Mouse (Mus musculus): Measurements from ENCODE around the gene Hcar2.

Gene Hcar2

DNA sequence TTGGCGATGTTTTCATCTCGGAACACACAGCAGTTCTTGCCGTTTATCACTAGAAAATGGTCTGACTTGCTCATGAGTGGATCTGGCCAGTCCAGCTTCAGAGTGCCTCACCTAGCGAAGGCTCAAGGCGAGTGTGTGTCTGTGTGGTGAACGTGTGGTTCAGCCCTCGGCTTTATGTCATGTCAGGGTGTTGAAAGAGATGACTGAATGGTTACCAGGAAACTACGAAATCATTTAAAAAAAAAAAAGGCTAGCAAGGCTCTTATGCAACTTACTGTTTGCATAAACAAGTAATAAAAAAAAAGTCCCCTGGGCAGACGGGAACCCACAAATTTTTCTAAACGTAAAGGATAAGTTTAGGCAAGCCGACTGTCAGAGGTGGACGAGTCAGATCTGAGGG lies at the start of gene Hcar2:
Gene Hcar2 (minus strand): TSS at position 135 of the 400 bp plus-strand sequence.
- no peak for DNase-seq (ENCODE audit: low read depth)

DNA sequence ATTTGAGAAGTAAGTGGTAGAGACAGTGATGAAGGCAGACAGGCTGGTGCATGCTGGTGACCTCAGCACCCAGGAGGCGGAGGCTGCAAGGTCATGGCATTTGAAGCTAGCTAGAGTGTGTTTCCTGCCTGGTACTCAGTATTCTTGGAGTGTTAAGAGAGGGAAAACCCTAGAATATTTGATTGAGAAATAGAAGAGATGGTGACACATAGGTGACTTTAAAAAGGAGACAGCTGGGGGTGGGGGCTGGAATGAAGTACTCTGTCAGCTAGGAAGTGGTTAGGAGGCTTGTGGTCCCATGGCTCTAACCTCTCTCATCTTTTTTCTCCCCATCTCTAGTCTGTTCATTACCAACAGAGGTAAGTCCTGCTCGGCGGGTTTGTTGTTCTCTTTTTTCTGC lies 49.6 kb upstream of the Hcar2 start:
- no peak for DNase-seq (ENCODE audit: low read depth)

GRCm38 (mm10) chr5:123907631-123907977 lies 42.3 kb upstream of the Hcar2 start:
- DNase-seq (ENCODE audit: low read depth): no peak

DNA sequence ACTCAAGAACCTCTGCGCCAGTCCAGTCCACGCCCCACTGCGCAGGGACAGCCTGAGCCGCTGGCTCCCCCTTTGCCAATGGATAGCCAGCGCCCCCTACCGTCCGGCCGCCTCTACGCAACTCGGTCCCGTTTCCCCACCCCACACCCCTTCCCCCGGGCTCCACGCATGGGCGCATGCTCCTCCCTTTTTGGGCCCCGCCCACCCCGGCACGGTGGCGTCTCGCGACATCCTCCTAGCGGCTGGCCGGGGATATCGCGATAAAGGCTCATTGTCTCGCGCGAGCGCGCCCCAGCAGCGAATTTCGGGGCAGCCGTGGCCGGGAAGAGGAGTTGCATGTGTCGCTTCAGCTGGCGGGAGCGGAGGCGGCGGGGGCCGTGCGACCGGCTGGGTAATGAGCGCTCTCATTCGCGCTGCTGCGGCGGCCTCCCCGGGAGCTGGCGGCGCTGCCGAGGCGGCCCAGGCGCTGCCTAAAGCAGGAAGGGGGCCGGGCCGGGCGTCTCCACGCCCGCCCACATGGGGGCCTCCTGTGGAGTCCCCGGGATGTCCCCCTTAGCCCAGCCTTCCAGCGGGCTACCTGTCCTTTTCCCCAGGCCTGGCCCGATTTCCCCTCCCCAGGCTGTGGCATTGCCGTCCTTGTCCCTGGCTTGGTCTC lies 41.8 kb upstream of the Hcar2 start, which contains the start of gene Denr:
Gene Denr (plus strand): TSS at position 200 of the 655 bp plus-strand sequence.
- DNase-seq (ENCODE audit: low read depth): peak; percentile 98

DNA sequence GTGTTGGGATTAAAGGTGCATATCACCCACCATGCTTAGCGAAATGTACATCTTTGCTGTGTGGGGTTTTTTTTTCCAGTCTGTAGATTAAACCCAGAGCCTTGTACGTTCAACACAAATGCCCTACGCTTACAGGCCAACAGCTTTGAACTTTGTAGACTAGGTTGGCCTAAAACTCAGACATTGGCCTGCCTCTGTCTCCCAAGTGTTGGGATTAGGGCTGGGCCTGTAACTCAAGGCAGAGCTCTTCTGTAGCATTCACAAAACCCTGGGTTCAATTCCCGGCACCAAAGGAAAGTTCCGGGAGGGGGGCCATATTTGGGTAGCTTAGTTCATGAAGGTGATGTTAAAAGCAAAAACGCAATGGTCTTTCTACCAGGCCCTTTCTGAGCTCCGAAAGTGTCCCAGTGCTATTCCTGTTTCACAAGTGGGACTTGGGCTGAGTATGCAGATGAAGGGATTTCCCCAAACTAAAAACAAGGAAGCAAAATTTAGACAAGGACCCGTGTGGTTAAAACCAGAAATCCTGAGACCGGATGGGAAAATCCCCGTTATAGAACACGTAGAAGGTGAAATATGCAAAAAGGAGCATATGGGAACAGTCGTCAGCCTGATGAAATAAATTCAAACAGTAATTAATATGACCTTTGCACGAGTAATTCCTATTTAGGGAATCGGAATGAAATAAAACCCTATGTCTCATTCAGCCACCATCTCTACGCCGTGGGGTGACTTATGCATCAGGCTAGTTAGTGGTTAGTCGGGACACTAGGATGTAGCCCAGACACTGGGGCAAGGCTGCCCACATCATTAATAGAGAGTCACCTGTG lies 41.1 kb upstream of the Hcar2 start:
- DNase-seq (ENCODE audit: low read depth): no peak

DNA sequence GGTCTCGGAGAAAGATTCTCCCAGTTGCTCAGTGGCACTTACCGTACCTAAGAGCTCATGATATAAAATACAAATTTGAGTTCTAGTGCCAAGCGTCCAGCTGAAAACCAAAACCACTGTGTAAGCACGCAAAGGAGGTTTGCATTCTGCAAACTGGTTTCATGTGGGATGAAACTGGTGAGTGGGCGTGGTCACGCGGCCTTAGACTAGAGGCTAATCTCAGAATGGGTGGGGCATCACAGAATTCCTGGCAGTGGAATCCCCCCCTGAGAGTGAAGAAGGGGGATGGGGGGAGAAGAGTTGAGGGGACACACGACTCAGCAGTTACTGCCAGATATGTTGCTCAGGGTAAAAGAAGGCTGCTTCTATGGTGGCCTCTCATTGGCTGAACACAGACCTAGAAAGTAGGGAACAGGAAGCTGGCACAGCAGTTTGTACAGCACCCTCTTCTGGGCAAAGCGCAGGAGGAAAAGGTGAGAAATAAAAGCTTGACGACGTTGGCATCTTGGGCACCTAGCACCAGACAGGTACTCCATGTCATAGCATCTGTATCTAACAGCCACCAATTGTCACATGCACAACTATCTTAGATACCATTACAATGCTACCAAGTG lies 38.9 kb upstream of the Hcar2 start:
- DNase-seq (ENCODE audit: low read depth): no peak

- no peak for DNase-seq (ENCODE audit: low read depth)
Measured at GRCm38 (mm10) chr5:123897352-123897751, 32.1 kb upstream of the Hcar2 start.

DNA sequence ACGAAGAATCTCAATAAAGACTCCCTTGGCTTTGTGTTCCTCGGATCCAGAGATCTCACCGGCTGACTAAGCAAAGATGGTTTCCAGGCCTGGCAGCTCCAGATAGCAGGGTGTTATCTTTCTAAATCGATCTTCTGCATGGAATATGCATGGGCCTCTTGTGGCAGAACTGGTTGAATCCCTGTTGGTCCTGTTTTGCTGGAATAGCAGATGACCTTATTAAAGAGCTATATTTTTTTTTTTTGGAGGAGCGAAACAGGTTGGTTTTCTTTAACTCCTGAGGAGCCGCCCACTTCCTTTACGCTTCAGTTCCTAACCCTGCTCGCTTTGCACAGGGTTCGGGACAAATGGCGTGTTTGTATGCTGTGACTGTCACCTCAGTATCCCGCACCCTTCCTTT lies 31.1 kb upstream of the Hcar2 start:
- no peak for DNase-seq (ENCODE audit: low read depth)

- no peak for DNase-seq (ENCODE audit: low read depth)
Measured at GRCm38 (mm10) chr5:123893520-123893919, 28.2 kb upstream of the Hcar2 start.

DNA sequence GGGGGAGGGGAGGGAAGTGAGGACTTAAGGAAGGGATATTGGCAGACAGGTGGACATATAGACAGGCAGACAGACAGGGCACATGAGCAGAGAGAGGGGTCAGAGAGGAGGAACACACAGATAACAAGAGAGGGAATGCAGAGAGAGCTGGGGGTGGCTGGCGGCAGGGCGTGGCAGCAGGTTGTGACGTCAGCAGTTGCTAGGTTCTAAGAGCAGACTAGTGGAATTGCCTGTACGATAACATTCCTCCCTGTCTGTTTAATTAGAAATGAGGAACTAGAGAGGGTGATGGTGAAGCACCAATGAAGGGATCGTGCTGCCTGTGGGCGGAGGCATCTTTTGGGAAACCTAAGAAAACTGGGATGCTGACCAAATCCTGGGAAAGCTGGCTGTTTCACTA lies 26.4 kb upstream of the Hcar2 start:
- DNase-seq (ENCODE audit: low read depth): peak; percentile 55

GRCm38 (mm10) chr5:123890987-123891386 lies 25.7 kb upstream of the Hcar2 start:
- DNase-seq (ENCODE audit: low read depth): no peak

GRCm38 (mm10) chr5:123890312-123890711 lies 25.0 kb upstream of the Hcar2 start:
- DNase-seq (ENCODE audit: low read depth): no peak

GRCm38 (mm10) chr5:123886365-123886764 lies 21.1 kb upstream of the Hcar2 start:
- no peak for DNase-seq (ENCODE audit: low read depth)

DNA sequence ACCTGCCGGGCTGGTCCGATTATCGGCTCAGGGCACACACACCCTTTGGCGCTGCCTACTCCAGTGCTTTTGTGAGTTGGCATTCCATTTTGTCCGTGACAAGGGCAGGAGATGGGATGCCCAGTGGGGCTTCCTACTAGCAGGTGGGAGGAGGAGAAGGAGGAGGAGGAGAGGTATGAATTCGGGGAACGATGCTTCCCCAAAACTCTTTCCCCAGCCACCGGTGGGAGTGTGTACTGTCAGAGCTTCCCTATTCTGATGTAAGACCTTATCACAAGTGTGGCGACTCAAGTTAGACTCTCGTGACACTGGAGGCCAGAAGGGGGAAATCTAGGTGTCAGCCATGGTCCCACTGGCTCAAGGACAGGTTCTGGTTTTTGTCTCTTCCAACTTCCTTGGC lies 19.0 kb upstream of the Hcar2 start:
- DNase-seq (ENCODE audit: low read depth): no peak

GRCm38 (mm10) chr5:123883891-123884290 lies 18.6 kb upstream of the Hcar2 start:
- no peak for DNase-seq (ENCODE audit: low read depth)

GRCm38 (mm10) chr5:123880778-123881177 lies 15.5 kb upstream of the Hcar2 start:
- DNase-seq (ENCODE audit: low read depth): no peak

GRCm38 (mm10) chr5:123879928-123880327 lies 14.6 kb upstream of the Hcar2 start, which contains the start of gene Hcar1:
Hcar1 (minus strand) TSS chr5:123880020.
- no peak for DNase-seq (ENCODE audit: low read depth)

DNA sequence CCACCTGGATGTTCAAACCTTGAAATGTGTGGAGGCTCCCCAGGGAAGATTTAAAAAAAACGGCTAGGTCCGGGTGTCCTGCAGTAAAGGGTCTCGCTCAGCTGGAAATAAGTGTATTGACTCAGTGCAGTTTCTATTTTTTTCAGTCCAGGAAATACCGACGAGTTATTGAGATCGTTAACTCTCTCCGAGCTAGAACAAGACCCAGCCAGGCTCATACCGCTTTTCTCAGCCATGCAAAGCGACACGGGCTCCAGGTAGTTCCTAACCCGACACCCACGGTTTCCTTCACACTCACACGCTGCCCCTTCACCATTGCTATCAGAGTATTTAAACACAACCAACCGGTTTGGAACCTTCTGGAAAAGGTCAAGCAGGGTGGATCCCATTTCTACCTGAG lies 12.8 kb upstream of the Hcar2 start:
- DNase-seq (ENCODE audit: low read depth): no peak

DNA sequence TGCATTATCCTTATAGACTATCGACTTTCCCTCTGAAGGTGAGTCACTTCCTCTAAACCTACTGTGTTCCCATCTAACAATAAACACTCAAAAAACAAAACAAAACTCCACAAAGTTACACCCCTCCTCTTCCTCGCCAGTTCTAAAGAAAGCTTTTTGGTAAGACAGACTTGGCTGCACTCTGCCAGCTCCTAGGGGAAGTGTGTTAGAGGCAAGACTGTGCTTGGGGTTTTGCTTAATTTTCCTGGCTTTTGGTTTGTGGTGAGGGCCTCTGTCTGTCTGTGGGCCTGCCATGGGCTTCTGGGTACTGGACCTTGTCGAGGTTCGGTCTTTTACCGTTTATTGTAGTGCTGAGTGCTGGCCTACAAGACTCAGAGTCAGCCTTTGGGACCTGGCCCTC lies 8.9 kb upstream of the Hcar2 start:
- no peak for DNase-seq (ENCODE audit: low read depth)

GRCm38 (mm10) chr5:123869615-123870014 lies 4.3 kb upstream of the Hcar2 start:
- DNase-seq (ENCODE audit: low read depth): no peak

DNA sequence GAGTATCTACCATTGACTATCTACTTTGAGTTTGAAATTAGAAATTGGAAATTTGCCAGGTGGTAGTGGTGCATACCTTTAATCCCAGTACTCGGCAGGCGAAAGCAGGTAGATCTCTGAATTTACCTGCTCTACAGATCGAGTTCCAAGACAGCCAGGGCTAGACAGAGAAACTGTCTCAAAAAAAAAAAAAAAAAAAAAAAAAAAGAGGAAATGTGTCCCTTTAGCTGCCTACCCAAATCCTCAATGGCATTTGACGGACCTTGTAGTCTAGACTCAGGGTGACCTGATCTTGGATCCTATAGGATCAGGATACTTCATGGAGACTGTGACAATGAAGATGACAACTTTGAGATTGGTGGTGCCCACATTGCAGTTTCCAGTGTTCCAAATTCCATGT lies 1.2 kb upstream of the Hcar2 start:
- DNase-seq (ENCODE audit: low read depth): no peak

GRCm38 (mm10) chr5:123863934-123864333 lies 1.4 kb downstream of the Hcar2 start:
- DNase-seq (ENCODE audit: low read depth): no peak

All from c-Kit-positive CD71-negative TER-119-negative erythroid progenitor cells, embryonic 14.5 days (primary cell).